Mouse (Mus musculus) forebrain, embryonic 15.5 days (tissue): ENCODE data around the gene Tdrd1. TPM values are rescaled to one million over a fixed set of nuclear protein-coding genes. Genes with fewer than 3 reads are reported as not detected.

Source experiments
- ATAC-seq: fragments of 200-750 bp; cut with Nextera tagmentation; replicated peaks from 2 replicates; pipeline ENCODE4 v1.8.0; 2017; ENCODE audit warnings: mild to moderate bottlenecking, moderate TSS enrichment, moderate library complexity
- H3K27ac ChIP-seq: fragments of 300-500 bp; sonication (generic); replicated peaks from 2 replicates; pipeline ENCODE4 v1.5.1; 2015; ENCODE audit warnings: mild to moderate bottlenecking, inconsistent platforms
- H3K27me3 ChIP-seq: fragments of 300-500 bp; sonication (generic); 2 replicates; pipeline ENCODE4 v1.6.1; 2015; ENCODE audit warnings: inconsistent platforms
- H3K36me3 ChIP-seq: fragments of 300-500 bp; sonication (generic); 2 replicates; pipeline ENCODE4 v1.6.1; 2015; ENCODE audit warnings: mild to moderate bottlenecking, inconsistent platforms
- H3K4me1 ChIP-seq: fragments of 300-500 bp; sonication (generic); 2 replicates; pipeline ENCODE4 v1.6.1; 2015; ENCODE audit warnings: inconsistent platforms
- H3K4me2 ChIP-seq: fragments of 300-500 bp; sonication (generic); replicated peaks from 2 replicates; pipeline ENCODE4 v1.6.1; 2015; ENCODE audit warnings: mild to moderate bottlenecking, inconsistent platforms
- H3K4me3 ChIP-seq: fragments of 300-500 bp; sonication (generic); 2 replicates; pipeline ENCODE4 v1.5.1; 2015; ENCODE audit warnings: mild to moderate bottlenecking, inconsistent platforms
- H3K9ac ChIP-seq: fragments of 300-500 bp; sonication (generic); replicated peaks from 2 replicates; pipeline ENCODE4 v1.6.1; 2015; ENCODE audit warnings: mild to moderate bottlenecking, inconsistent platforms
- H3K9me3 ChIP-seq: fragments of 300-500 bp; sonication (generic); 2 replicates; pipeline ENCODE4 v1.6.1; 2016; ENCODE audit warnings: inconsistent platforms
- WGBS: fragments of 180-500 bp; shearing (Covaris S2); methylation state at CpG from one replicate; pipeline ENCODE4 v1.1.7; 2015; ENCODE audit warnings: mixed read lengths; 5-methylcytosine and 5-hydroxymethylcytosine counted together
- polyA plus RNA-seq: library from polyadenylated mRNA; unstranded; fragments of >200 nt; fragmentation: Nextera tagmentation; extraction: Ambion mirVana; gene quantifications from 2 replicates; pipeline ENCODE4 v1.2.1, GENCODE M21; 2015

Tdrd1 gene
- polyA plus RNA-seq, 1 experiment from 2014 or later, result 0.73 TPM

- H3K9ac ChIP-seq, result no peak overlapping the region
- no peaks in the 10 kb centered on the region for H3K9me3 ChIP-seq
- ATAC-seq, result no peak
- H3K4me2 ChIP-seq, result no peak overlapping the region
- H3K27ac ChIP-seq, result no peak overlapping the region
- H3K27me3 ChIP-seq, result no peaks in the 10 kb centered on the region
- H3K4me3 ChIP-seq, result no peak overlapping the region
- H3K36me3 ChIP-seq, result no peaks in the 10 kb centered on the region
- H3K4me1 ChIP-seq, result no peaks in the 10 kb centered on the region
- 61% methylated on average over 17 of the region's 17 CpGs for WGBS
Measured at GRCm38 (mm10) chr19:56838942-56839706, 13.1 kb downstream of the Tdrd1 start.

GRCm38 (mm10) chr19:56842974-56843373, 17.0 kb downstream of the Tdrd1 start:
- no peak overlapping the region for H3K27ac ChIP-seq
- H3K4me1 ChIP-seq, result no peaks in the 10 kb centered on the region
- 81% methylated on average over 12 of the region's 12 CpGs for WGBS
- no peak overlapping the region for H3K9ac ChIP-seq
- no peaks in the 10 kb centered on the region for H3K27me3 ChIP-seq
- no peak overlapping the region for H3K4me3 ChIP-seq
- H3K9me3 ChIP-seq, result no peaks in the 10 kb centered on the region
- H3K36me3 ChIP-seq, result no peaks in the 10 kb centered on the region
- ATAC-seq, result no peak
- no peak overlapping the region for H3K4me2 ChIP-seq

GRCm38 (mm10) chr19:56852590-56852989, 26.6 kb downstream of the Tdrd1 start:
- Histone ChIP-seq H3K4me1 (no peaks in the 10 kb centered on the region), H3K4me2 (no peak overlapping the region), H3K9me3 (no peaks in the 10 kb centered on the region), H3K4me3 (no peak overlapping the region), H3K36me3 (no peaks in the 10 kb centered on the region), H3K27ac (no peak overlapping the region), H3K27me3 (no peaks in the 10 kb centered on the region), H3K9ac (no peak overlapping the region)
- no peak for ATAC-seq

GRCm38 (mm10) chr19:56856455-56856854, 30.4 kb downstream of the Tdrd1 start:
- WGBS, result 59% methylated on average over 5 of the region's 5 CpGs
- ATAC-seq, result no peak
- H3K27me3 ChIP-seq, result no peaks in the 10 kb centered on the region

GRCm38 (mm10) chr19:56867701-56868100, 41.7 kb downstream of the Tdrd1 start:
- H3K4me2 ChIP-seq, result no peak overlapping the region
- no peaks in the 10 kb centered on the region for H3K36me3 ChIP-seq
- no peak overlapping the region for H3K4me3 ChIP-seq
- no peak for ATAC-seq
- H3K9ac ChIP-seq, result no peak overlapping the region
- H3K27me3 ChIP-seq, result peaks cover 5% of the 10 kb centered on the region
- no peak overlapping the region for H3K27ac ChIP-seq
- H3K9me3 ChIP-seq, result no peaks in the 10 kb centered on the region
- WGBS, result 66% methylated on average over 4 of the region's 4 CpGs
- H3K4me1 ChIP-seq, result no peaks in the 10 kb centered on the region

More at GRCm38 (mm10) chr19:56856455-56856854, 30.4 kb downstream of the Tdrd1 start:
- Histone ChIP-seq H3K4me1 (no peaks in the 10 kb centered on the region), H3K4me2 (no peak overlapping the region), H3K9ac (no peak overlapping the region), H3K4me3 (no peak overlapping the region), H3K36me3 (no peaks in the 10 kb centered on the region), H3K9me3 (no peaks in the 10 kb centered on the region), H3K27ac (no peak overlapping the region)

GRCm38 (mm10) chr19:56873816-56874600, 48.0 kb downstream of the Tdrd1 start, which contains the start of gene Vwa2:
Vwa2 (plus strand) TSS chr19:56874249.
- Histone ChIP-seq H3K9me3 (no peaks in the 10 kb centered on the region), H3K27ac (no peak within 1 kb of the TSS), H3K9ac (peak within 1 kb of the TSS; percentile 30), H3K36me3 (no peaks in the 10 kb centered on the region), H3K4me2 (peak within 1 kb of the TSS; percentile 98), H3K27me3 (peaks cover 45% of the 10 kb centered on the region), H3K4me3 (peak within 1 kb of the TSS; percentile 49), H3K4me1 (peaks cover 16% of the 10 kb centered on the region)
- peak; percentile 13; the same call in 1 of the 2 replicates for ATAC-seq
- WGBS, result 2% methylated on average over 71 of the region's 71 CpGs

GRCm38 (mm10) chr19:56874601-56875315, 48.7 kb downstream of the Tdrd1 start:
- ATAC-seq, result 0 out of 2 replicates have a peak, but pooled peaks have one; percentile 38
- H3K4me3 ChIP-seq, result peak overlapping the region; percentile 49
- H3K9ac ChIP-seq, result peak overlapping the region; percentile 30
- 8% methylated on average over 30 of the region's 30 CpGs for WGBS
- no peaks in the 10 kb centered on the region for H3K9me3 ChIP-seq
- peak overlapping the region; percentile 98 for H3K4me2 ChIP-seq
- H3K4me1 ChIP-seq, result peaks cover 16% of the 10 kb centered on the region
- H3K27me3 ChIP-seq, result peaks cover 45% of the 10 kb centered on the region
- no peak overlapping the region for H3K27ac ChIP-seq
- no peaks in the 10 kb centered on the region for H3K36me3 ChIP-seq

- no peak overlapping the region for H3K9ac ChIP-seq
- WGBS, result 58% methylated on average over 6 of the region's 6 CpGs
- H3K27ac ChIP-seq, result no peak overlapping the region
- H3K36me3 ChIP-seq, result no peaks in the 10 kb centered on the region
- H3K9me3 ChIP-seq, result no peaks in the 10 kb centered on the region
- no peak overlapping the region for H3K4me3 ChIP-seq
- peaks cover 43% of the 10 kb centered on the region for H3K27me3 ChIP-seq
- H3K4me2 ChIP-seq, result no peak overlapping the region
- no peak; the same call in 1 of the 2 replicates for ATAC-seq
- H3K4me1 ChIP-seq, result peaks cover 16% of the 10 kb centered on the region
Measured at GRCm38 (mm10) chr19:56877364-56877763, 51.4 kb downstream of the Tdrd1 start.

- Histone ChIP-seq H3K4me1 (no peaks in the 10 kb centered on the region), H3K4me2 (no peak overlapping the region), H3K27me3 (no peaks in the 10 kb centered on the region), H3K36me3 (no peaks in the 10 kb centered on the region), H3K27ac (no peak overlapping the region), H3K4me3 (no peak overlapping the region), H3K9me3 (no peaks in the 10 kb centered on the region), H3K9ac (no peak overlapping the region)
- 83% methylated on average over 10 of the region's 10 CpGs for WGBS
- no peak for ATAC-seq
Measured at GRCm38 (mm10) chr19:56887879-56888278, 61.9 kb downstream of the Tdrd1 start.

- H3K9ac ChIP-seq, result no peak overlapping the region
- no peaks in the 10 kb centered on the region for H3K9me3 ChIP-seq
- no peak overlapping the region for H3K4me3 ChIP-seq
- H3K27me3 ChIP-seq, result no peaks in the 10 kb centered on the region
- H3K4me1 ChIP-seq, result no peaks in the 10 kb centered on the region
- H3K4me2 ChIP-seq, result no peak overlapping the region
- H3K36me3 ChIP-seq, result no peaks in the 10 kb centered on the region
- WGBS, result 51% methylated on average over 5 of the region's 5 CpGs
- no peak overlapping the region for H3K27ac ChIP-seq
- ATAC-seq, result no peak
Measured at GRCm38 (mm10) chr19:56888654-56889053, 62.6 kb downstream of the Tdrd1 start.

GRCm38 (mm10) chr19:56891438-56891837, 65.4 kb downstream of the Tdrd1 start:
- no peaks in the 10 kb centered on the region for H3K9me3 ChIP-seq
- H3K4me3 ChIP-seq, result no peak overlapping the region
- 45% methylated on average over 2 of the region's 2 CpGs for WGBS
- H3K27ac ChIP-seq, result no peak overlapping the region
- no peak for ATAC-seq
- H3K4me1 ChIP-seq, result no peaks in the 10 kb centered on the region
- H3K9ac ChIP-seq, result no peak overlapping the region
- H3K27me3 ChIP-seq, result no peaks in the 10 kb centered on the region
- H3K4me2 ChIP-seq, result no peak overlapping the region
- no peaks in the 10 kb centered on the region for H3K36me3 ChIP-seq

- ATAC-seq, result no peak
- Histone ChIP-seq H3K27ac (no peak overlapping the region), H3K4me3 (no peak overlapping the region), H3K9me3 (no peaks in the 10 kb centered on the region), H3K27me3 (no peaks in the 10 kb centered on the region), H3K4me1 (no peaks in the 10 kb centered on the region), H3K4me2 (no peak overlapping the region), H3K36me3 (no peaks in the 10 kb centered on the region), H3K9ac (no peak overlapping the region)
- WGBS, result 76% methylated on average over 5 of the region's 5 CpGs
Measured at GRCm38 (mm10) chr19:56892586-56892985, 66.6 kb downstream of the Tdrd1 start.
